Mouse (Mus musculus) MEL (cell line): Measurements from ENCODE around the gene Spcs3. TPM values are rescaled to one million over a fixed set of nuclear protein-coding genes. Genes with fewer than 3 reads are reported as not detected.

Experiments used
- DNase-seq: peaks from one replicate; pipeline ENCODE4 v3.0.0; 2011; ENCODE audit warnings: low read depth, low spot score
- H3K27ac ChIP-seq: 2 replicates; pipeline ENCODE4 v1.5.1; 2012; ENCODE audit warnings: low read depth, mild to moderate bottlenecking, control low read depth, low read length, moderate library complexity; ENCODE audit not compliant: control insufficient read depth
- H3K27me3 ChIP-seq, 2 experiments: fragments of 150-350 bp in 1 of 2; sonication (generic) in 1 of 2; 2 replicates each; pipeline ENCODE4 v1.6.1; 2012; ENCODE audit warnings: low read length in 2 of 2, mild to moderate bottlenecking in 2 of 2, improper control_type of control experiment in 1 of 2, moderate library complexity in 1 of 2; ENCODE audit not compliant: insufficient read depth in 2 of 2, control insufficient read depth in 1 of 2
- H3K36me3 ChIP-seq, 2 experiments: 2 replicates each; pipeline ENCODE4 v1.6.1; 2012 to 2014; ENCODE audit warnings: low read length in 2 of 2, improper control_type of control experiment in 1 of 2, inconsistent platforms in 1 of 2, mild to moderate bottlenecking in 1 of 2; ENCODE audit not compliant: insufficient read depth in 2 of 2, control insufficient read depth in 1 of 2
- H3K4me1 ChIP-seq, 2 experiments: fragments of 150-350 bp in 1 of 2; sonication (generic) in 1 of 2; 2 replicates each; pipeline ENCODE4 v1.6.1; 2012; ENCODE audit warnings: low read length in 2 of 2, improper control_type of control experiment in 1 of 2, mild to moderate bottlenecking in 1 of 2; ENCODE audit not compliant: insufficient read depth in 2 of 2, control insufficient read depth in 1 of 2
- H3K4me3 ChIP-seq, 2 experiments: fragments of 150-350 bp in 1 of 2; sonication (generic) in 1 of 2; 2 replicates each; pipeline ENCODE4 v1.5.1; 2012; ENCODE audit warnings: low read depth in 2 of 2, low read length in 2 of 2, mild to moderate bottlenecking in 2 of 2, moderate library complexity in 2 of 2, control low read depth in 1 of 2, improper control_type of control experiment in 1 of 2; ENCODE audit not compliant: control insufficient read depth in 1 of 2, insufficient read depth in 1 of 2
- H3K79me2 ChIP-seq: 2 replicates; pipeline ENCODE4 v1.6.1; 2012; ENCODE audit warnings: mild to moderate bottlenecking, low read length, moderate library complexity; ENCODE audit not compliant: control insufficient read depth, poor library complexity, insufficient read depth
- H3K9ac ChIP-seq: 2 replicates; pipeline ENCODE4 v1.6.1; 2012; ENCODE audit warnings: low read depth, mild to moderate bottlenecking, control low read depth, low read length, moderate library complexity; ENCODE audit not compliant: control insufficient read depth, poor library complexity, severe bottlenecking
- H3K9me3 ChIP-seq: fragments of 150-350 bp; sonication (generic); replicated peaks from 2 replicates; pipeline ENCODE4 v1.6.1; 2012; ENCODE audit warnings: mild to moderate bottlenecking, low read length, improper control_type of control experiment, moderate library complexity; ENCODE audit not compliant: insufficient read depth
- BHLHE40 ChIP-seq: IDR thresholded peaks from 2 replicates; pipeline ENCODE4 v1.6.1; 2012; ENCODE audit warnings: low read depth, mild to moderate bottlenecking, inconsistent platforms, low read length, improper control_type of control experiment, borderline replicate concordance
- ELF1 ChIP-seq: IDR thresholded peaks from 2 replicates; pipeline ENCODE4 v1.6.1; 2014; ENCODE audit warnings: low read depth, mild to moderate bottlenecking, inconsistent platforms, low read length, improper control_type of control experiment, moderate library complexity
- EP300 ChIP-seq, 2 experiments: IDR thresholded peaks; 2 replicates each; pipeline ENCODE4 v1.6.1; 2011; ENCODE audit warnings: improper control_type of control experiment in 2 of 2, low read length in 2 of 2, low read depth in 1 of 2, mild to moderate bottlenecking in 1 of 2
- HCFC1 ChIP-seq: IDR thresholded peaks from 2 replicates; pipeline ENCODE4 v1.6.1; 2012; ENCODE audit warnings: low read depth, mild to moderate bottlenecking, inconsistent platforms, low read length, improper control_type of control experiment, moderate library complexity
- JUND ChIP-seq: IDR thresholded peaks from 2 replicates; pipeline ENCODE4 v1.6.1; 2011; ENCODE audit warnings: low read depth, mild to moderate bottlenecking, improper control_type of control experiment, low read length
- KAT2A ChIP-seq: conservative IDR thresholded peaks from 2 replicates; pipeline ENCODE4 v1.6.1; 2012; ENCODE audit warnings: low read depth, low read length, improper control_type of control experiment, inconsistent platforms
- MAX ChIP-seq: IDR thresholded peaks from 2 replicates; pipeline ENCODE4 v1.6.1; 2011; ENCODE audit warnings: low read length, improper control_type of control experiment
- MAZ ChIP-seq: IDR thresholded peaks from 2 replicates; pipeline ENCODE4 v1.6.1; 2012; ENCODE audit warnings: low read depth, mild to moderate bottlenecking, inconsistent platforms, low read length, improper control_type of control experiment
- MXI1 ChIP-seq: IDR thresholded peaks from 2 replicates; pipeline ENCODE4 v1.6.1; 2011; ENCODE audit warnings: mild to moderate bottlenecking, low read depth, low read length, improper control_type of control experiment
- MYC ChIP-seq: IDR thresholded peaks from 2 replicates; pipeline ENCODE4 v1.6.1; 2011; ENCODE audit warnings: low read depth, mild to moderate bottlenecking, low read length, improper control_type of control experiment, moderate library complexity
- NELFE ChIP-seq: IDR thresholded peaks from 2 replicates; pipeline ENCODE4 v1.6.1; 2011; ENCODE audit warnings: low read depth, low read length, improper control_type of control experiment
- NRF1 ChIP-seq: IDR thresholded peaks from 2 replicates; pipeline ENCODE4 v1.6.1; 2014; ENCODE audit warnings: low read depth, mild to moderate bottlenecking, inconsistent platforms, low read length, improper control_type of control experiment, moderate library complexity; ENCODE audit not compliant: poor library complexity, insufficient read depth, severe bottlenecking
- POLR2A ChIP-seq, 2 experiments: IDR thresholded peaks; 2 replicates each; pipeline ENCODE4 v1.6.1; 2011 to 2012; ENCODE audit warnings: low read length in 2 of 2, mild to moderate bottlenecking in 2 of 2, control low read depth in 1 of 2, improper control_type of control experiment in 1 of 2, low read depth in 1 of 2, moderate library complexity in 1 of 2; ENCODE audit not compliant: control insufficient read depth in 1 of 2, insufficient read depth in 1 of 2, poor library complexity in 1 of 2
- POLR2AphosphoS2 ChIP-seq: IDR thresholded peaks from 2 replicates; pipeline ENCODE4 v1.6.1; 2011; ENCODE audit warnings: low read length, improper control_type of control experiment
- RAD21 ChIP-seq: IDR thresholded peaks from 2 replicates; pipeline ENCODE4 v1.6.1; 2011; ENCODE audit warnings: mild to moderate bottlenecking, low read depth, low read length, improper control_type of control experiment
- RCOR1 ChIP-seq: IDR thresholded peaks from 2 replicates; pipeline ENCODE4 v1.6.1; 2012; ENCODE audit warnings: low read depth, mild to moderate bottlenecking, inconsistent platforms, low read length, improper control_type of control experiment
- SIN3A ChIP-seq: IDR thresholded peaks from 2 replicates; pipeline ENCODE4 v1.6.1; 2012; ENCODE audit warnings: low read length, improper control_type of control experiment, inconsistent platforms
- SMC3 ChIP-seq: IDR thresholded peaks from 2 replicates; pipeline ENCODE4 v1.6.1; 2011; ENCODE audit warnings: low read depth, low read length, improper control_type of control experiment
- TBP ChIP-seq: IDR thresholded peaks from 2 replicates; pipeline ENCODE4 v1.8.0; 2011; ENCODE audit warnings: low read depth, low read length, improper control_type of control experiment
- TCF12 ChIP-seq: IDR thresholded peaks from 2 replicates; pipeline ENCODE4 v1.6.1; 2014; ENCODE audit warnings: low read depth, mild to moderate bottlenecking, inconsistent platforms, low read length, improper control_type of control experiment, moderate library complexity
- USF1 ChIP-seq: IDR thresholded peaks from 2 replicates; pipeline ENCODE4 v1.6.1; 2014; ENCODE audit warnings: low read depth, mild to moderate bottlenecking, inconsistent platforms, low read length, improper control_type of control experiment, moderate library complexity
- ZKSCAN1 ChIP-seq: IDR thresholded peaks from 2 replicates; pipeline ENCODE4 v1.6.1; 2012; ENCODE audit warnings: low read depth, mild to moderate bottlenecking, inconsistent platforms, low read length, improper control_type of control experiment, moderate library complexity
- ZMIZ1 ChIP-seq: IDR thresholded peaks from 2 replicates; pipeline ENCODE4 v1.6.1; 2012; ENCODE audit warnings: low read depth, mild to moderate bottlenecking, inconsistent platforms, low read length, improper control_type of control experiment, moderate library complexity
- ZNF384 ChIP-seq: IDR thresholded peaks from 2 replicates; pipeline ENCODE4 v1.6.1; 2012; ENCODE audit warnings: low read depth, mild to moderate bottlenecking, inconsistent platforms, low read length, improper control_type of control experiment
- polyA plus RNA-seq, 2 experiments: library from polyadenylated mRNA; stranded (reverse) in 1 of 2; unstranded in 1 of 2; fragments of >175 nt in 1 of 2; fragments of >200 nt in 1 of 2; gene quantifications; 2 replicates each; pipeline versions ENCODE4 v1.2.1 to v1.2.4; 2012; ENCODE audit warnings: low replicate concordance in 2 of 2, low read depth in 1 of 2; ENCODE audit not compliant: insufficient read length in 2 of 2, insufficient read depth in 1 of 2, missing spikeins in 1 of 2
- total RNA-seq: library from RNA; depleted of rRNA; stranded (reverse); fragments of 300-350 nt; gene quantifications from 2 replicates; pipeline ENCODE4 v1.2.3, GENCODE M21; 2012; rRNA removed

Spcs3 gene
- total RNA-seq (69.0 and 69.7 TPM in 2 replicates), polyA plus RNA-seq (100 to 1,000 TPM in 1 of 2 experiments, 10 to 100 TPM in 1; 78.0 to 140 TPM)

DNA sequence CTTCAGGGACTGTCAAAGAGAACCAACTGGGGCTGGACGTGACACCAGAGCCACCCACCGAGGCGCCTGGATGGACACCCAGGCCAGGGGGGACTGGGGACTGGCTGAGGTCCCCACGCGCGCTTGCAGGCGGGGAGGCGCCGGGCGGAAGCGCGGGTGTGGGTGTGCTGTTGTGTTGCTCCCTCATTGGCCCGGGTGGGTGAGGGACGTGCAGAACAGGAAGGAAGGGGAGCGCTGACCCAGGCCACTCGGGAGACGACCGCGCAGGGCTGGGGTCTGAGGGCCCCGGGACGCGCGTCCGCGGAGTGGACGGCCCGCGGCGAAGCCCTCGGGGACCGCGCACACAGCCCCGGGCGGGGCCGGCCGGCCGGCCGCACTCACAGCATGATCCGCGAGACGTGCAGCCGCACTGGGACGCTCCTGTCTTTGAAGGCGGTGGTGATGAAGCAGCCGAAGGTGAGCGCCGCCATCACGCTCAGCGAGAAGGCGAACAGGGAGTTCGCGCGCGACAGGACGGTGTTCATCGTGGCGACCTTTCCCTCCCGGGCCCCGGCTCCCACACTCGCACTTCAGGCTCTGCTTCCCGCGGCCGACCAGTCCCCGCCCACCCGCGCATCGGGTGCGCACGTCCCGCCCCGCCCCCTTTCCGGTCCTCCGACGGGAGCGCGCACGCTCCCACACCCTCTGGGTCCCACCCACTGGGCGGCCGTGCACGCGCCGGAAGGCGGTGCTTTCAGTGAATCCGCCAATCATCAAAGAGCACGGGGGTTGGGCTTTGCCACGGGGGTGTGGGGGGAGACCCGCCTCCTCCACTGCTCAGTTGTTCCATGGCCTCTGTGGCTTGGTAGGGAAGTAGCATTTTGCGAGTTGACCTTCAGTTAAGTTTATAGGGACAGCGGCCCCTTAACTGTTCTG lies at the start of gene Spcs3, which contains the start of gene Asb5:
Gene Spcs3, minus strand, starts transcription at position 617 of the 915 bp plus-strand sequence.
Gene Asb5, plus strand, starts transcription at position 199 of the 915 bp plus-strand sequence.
- Histone ChIP-seq H3K27me3 (no peaks in the 10 kb centered on the region), H3K36me3 (peaks cover 16 to 25% of the 10 kb centered on the region in 2 experiments), H3K9me3 (no peaks in the 10 kb centered on the region), H3K4me1 (peaks cover 2 to 10% of the 10 kb centered on the region in 2 experiments; a peak in 3 of 4 replicates), H3K9ac (peak within 1 kb of the TSS; percentile 97), H3K79me2 (peaks cover 23% of the 10 kb centered on the region), H3K4me3 (peak within 1 kb of the TSS; percentile 87 to 93), H3K27ac (peak within 1 kb of the TSS; percentile 90)
- TF ChIP-seq BHLHE40 (no peak), RAD21 (no peak), NRF1 (peak; percentile 56), ZMIZ1 (peak; percentile 78), RCOR1 (no peak), POLR2A (IDR thresholded peaks at IDR 0.05; ENCODE audit: control insufficient read depth in 1 of 2, insufficient read depth in 1 of 2, low read depth in 1 of 2, low read length in 2 of 2, poor library complexity in 1 of 2) (peak; percentile 34 to 81; a peak in 2 of 4 replicates), NELFE (peak; percentile 54), MYC (peak; percentile 64; the same call in 1 of the 2 replicates), TBP (peak; percentile 68; the same call in 1 of the 2 replicates), ZNF384 (no peak), USF1 (peak; percentile 55; the same call in 1 of the 2 replicates), HCFC1 (peak; percentile 65), KAT2A (no peak), JUND (no peak), MAZ (peak; percentile 53; the same call in 1 of the 2 replicates), SIN3A (no peak), MXI1 (peak; percentile 81), ZKSCAN1 (no peak), TCF12 (peak; percentile 48), ELF1 (peak; percentile 74), POLR2AphosphoS2 (peak; percentile 45; the same call in 1 of the 2 replicates), MAX (0 out of 2 replicates have a peak, but pooled peaks have one; percentile 37), SMC3 (no peak), EP300 (IDR thresholded peaks at IDR 0.05; ENCODE audit: low read depth in 1 of 2, low read length in 2 of 2) (peak in 1 of 2 experiments; percentile 26; a peak in 2 of 4 replicates)
- peak; percentile 95 for DNase-seq
